Mouse (Mus musculus) ES-E14 (cell line): ENCODE measurements at regions not wholly inside any gene's neighbourhood (a gene's known extent, or its start where the extent isn't known, plus 50 kb on each side); places are given as distances from the start of the nearest gene placed in this dataset.

ENCODE experiments used
- MAFK ChIP-seq: IDR thresholded peaks from 2 replicates; pipeline ENCODE4 v1.6.1; 2014; ENCODE audit warnings: mild to moderate bottlenecking, low read depth, low read length, inconsistent platforms; ENCODE audit not compliant: insufficient read depth
- ZC3H11A ChIP-seq: IDR thresholded peaks from 2 replicates; pipeline ENCODE4 v1.6.1; 2012; ENCODE audit warnings: low read depth, mild to moderate bottlenecking, inconsistent platforms, low read length, borderline replicate concordance

GRCm38 (mm10) chr17:47112556-47113225 lies 102.3 kb upstream of the Ubr2 start:
- no peak for TF ChIP-seq MAFK
- no peak for TF ChIP-seq ZC3H11A
